Mouse (Mus musculus): ENCODE data around the gene Lif.

- TF ChIP-seq CTCF (conservative IDR thresholded peaks at IDR 0.05; ENCODE audit: low read length) (no peak), POU5F1 (IDR thresholded peaks at IDR 0.05; ENCODE audit: borderline replicate concordance, low read length) (no peak)
Measured at GRCm38 (mm10) chr11:4224223-4224622, 33.1 kb upstream of the Lif start.

Data from E14TG2a.4 (cell line).